Mouse (Mus musculus) hindbrain, embryonic 13.5 days (tissue): Measurements from ENCODE around the gene Phc1. TPM values are rescaled to one million over a fixed set of nuclear protein-coding genes. Genes with fewer than 3 reads are reported as not detected.
"Not testable (repeated sequence)": the region's sequence is repeated elsewhere in the genome, so short reads cannot be mapped to it uniquely, and the experiment has no call there.

Experiments
- ATAC-seq: fragments of 200-750 bp; cut with Nextera tagmentation; 2 replicates; pipeline ENCODE4 v1.8.0; 2017; ENCODE audit warnings: moderate TSS enrichment; ENCODE audit not compliant: low FRiP score
- H3K27ac ChIP-seq: fragments of 300-500 bp; sonication (generic); 2 replicates; pipeline ENCODE4 v1.5.1; 2015; ENCODE audit warnings: inconsistent platforms, mild to moderate bottlenecking, moderate library complexity
- H3K27me3 ChIP-seq: fragments of 300-500 bp; sonication (generic); 2 replicates; pipeline ENCODE4 v1.6.1; 2015; ENCODE audit warnings: mild to moderate bottlenecking, inconsistent platforms
- H3K36me3 ChIP-seq: fragments of 300-500 bp; sonication (generic); 2 replicates; pipeline ENCODE4 v1.6.1; 2015; ENCODE audit warnings: mild to moderate bottlenecking, inconsistent platforms
- H3K4me1 ChIP-seq: fragments of 300-500 bp; sonication (generic); replicated peaks from 2 replicates; pipeline ENCODE4 v1.6.1; 2015; ENCODE audit warnings: inconsistent platforms
- H3K4me2 ChIP-seq: fragments of 300-500 bp; sonication (generic); 2 replicates; pipeline ENCODE4 v1.6.1; 2015; ENCODE audit warnings: inconsistent platforms, mild to moderate bottlenecking, moderate library complexity
- H3K4me3 ChIP-seq: fragments of 300-500 bp; sonication (generic); 2 replicates; pipeline ENCODE4 v1.5.1; 2015; ENCODE audit warnings: mild to moderate bottlenecking, inconsistent platforms
- H3K9ac ChIP-seq: fragments of 300-500 bp; sonication (generic); 2 replicates; pipeline ENCODE4 v1.6.1; 2015; ENCODE audit warnings: mild to moderate bottlenecking, inconsistent platforms
- H3K9me3 ChIP-seq: fragments of 300-500 bp; sonication (generic); 2 replicates; pipeline ENCODE4 v1.6.1; 2016; ENCODE audit warnings: inconsistent platforms
- WGBS: fragments of 180-500 bp; shearing (Covaris S2); methylation state at CpG from one replicate; pipeline ENCODE4 v1.1.7; 2015; 5-methylcytosine and 5-hydroxymethylcytosine counted together
- polyA plus RNA-seq: library from polyadenylated mRNA; unstranded; fragments of >200 nt; fragmentation: Nextera tagmentation; extraction: Ambion mirVana; gene quantifications from 2 replicates; pipeline ENCODE4 v1.2.1, GENCODE M21; 2015

The Phc1 gene
- 32.9 and 35.5 TPM in 2 replicates for polyA plus RNA-seq

DNA sequence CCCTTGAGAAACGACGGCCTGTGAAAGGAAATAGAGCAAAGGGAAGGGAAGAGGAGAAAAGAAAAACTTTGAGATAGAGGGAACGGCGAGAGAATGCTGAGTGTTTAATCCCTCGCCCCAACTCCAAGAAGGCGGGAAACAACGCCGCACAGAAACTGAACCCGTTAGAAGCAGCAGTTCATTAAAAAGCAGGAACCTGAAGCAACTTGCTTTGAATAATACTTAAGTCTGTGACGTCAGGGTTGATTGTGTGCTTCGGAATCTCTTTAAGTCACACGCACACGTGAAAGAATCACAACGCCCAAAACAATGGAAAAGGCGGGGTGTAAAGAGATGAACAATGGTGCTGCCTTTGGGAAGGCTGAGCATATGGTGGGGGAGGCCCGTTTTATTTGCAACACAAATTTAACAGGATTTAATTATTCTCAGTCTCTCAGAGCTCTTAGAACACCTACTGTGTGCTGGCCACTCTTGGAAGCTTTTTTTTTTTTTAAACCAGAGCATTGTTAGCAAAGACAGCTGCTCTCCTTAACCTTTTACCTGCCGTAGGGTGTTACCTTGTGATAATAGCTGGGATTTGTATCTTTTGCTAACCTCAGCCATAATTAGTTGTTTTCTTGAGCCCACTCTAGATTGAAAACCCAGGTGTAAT is at the start of gene Phc1:
Gene Phc1 (minus strand): TSS at position 213 of the 652 bp plus-strand sequence.
- peaks cover 27% of the 10 kb centered on the region for H3K4me1 ChIP-seq
- WGBS, result under 1% methylated on average over 17 of the region's 17 CpGs
- peak within 1 kb of the TSS; percentile 98 for H3K27ac ChIP-seq
- H3K9me3 ChIP-seq, result no peaks in the 10 kb centered on the region
- H3K4me2 ChIP-seq, result peak within 1 kb of the TSS; percentile 79
- peak within 1 kb of the TSS; percentile 69 for H3K4me3 ChIP-seq
- H3K9ac ChIP-seq, result peak within 1 kb of the TSS; percentile 85
- H3K27me3 ChIP-seq, result no peaks in the 10 kb centered on the region
- peak; percentile 61 for ATAC-seq
- peaks cover 6% of the 10 kb centered on the region; the same call in 1 of the 2 replicates for H3K36me3 ChIP-seq

DNA sequence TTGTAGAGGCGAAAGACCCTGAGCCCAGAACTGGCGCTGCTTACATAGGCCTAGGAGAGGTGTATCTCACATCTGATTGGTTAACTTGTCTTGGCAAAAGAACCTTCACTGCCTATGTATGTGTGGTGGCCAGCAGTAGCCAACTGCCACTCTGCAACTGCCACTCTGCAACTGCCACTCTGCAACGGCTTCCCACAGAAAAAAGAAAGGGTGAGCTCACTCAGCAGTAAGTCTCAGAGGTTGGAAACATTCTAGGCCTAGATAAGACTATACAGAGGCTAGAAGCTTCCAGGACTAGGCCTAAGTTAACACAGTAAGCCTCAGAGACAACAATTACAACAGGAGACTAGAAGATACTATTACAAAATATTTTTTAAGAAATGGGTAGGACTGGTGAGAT is 49.6 kb upstream of the Phc1 start:
- not testable (repeated sequence) for H3K9ac ChIP-seq, H3K9me3 ChIP-seq, H3K27me3 ChIP-seq, H3K36me3 ChIP-seq, ATAC-seq, H3K4me3 ChIP-seq, H3K27ac ChIP-seq, H3K4me2 ChIP-seq, H3K4me1 ChIP-seq
- WGBS, result 82% methylated on average over 3 of the region's 3 CpGs

DNA sequence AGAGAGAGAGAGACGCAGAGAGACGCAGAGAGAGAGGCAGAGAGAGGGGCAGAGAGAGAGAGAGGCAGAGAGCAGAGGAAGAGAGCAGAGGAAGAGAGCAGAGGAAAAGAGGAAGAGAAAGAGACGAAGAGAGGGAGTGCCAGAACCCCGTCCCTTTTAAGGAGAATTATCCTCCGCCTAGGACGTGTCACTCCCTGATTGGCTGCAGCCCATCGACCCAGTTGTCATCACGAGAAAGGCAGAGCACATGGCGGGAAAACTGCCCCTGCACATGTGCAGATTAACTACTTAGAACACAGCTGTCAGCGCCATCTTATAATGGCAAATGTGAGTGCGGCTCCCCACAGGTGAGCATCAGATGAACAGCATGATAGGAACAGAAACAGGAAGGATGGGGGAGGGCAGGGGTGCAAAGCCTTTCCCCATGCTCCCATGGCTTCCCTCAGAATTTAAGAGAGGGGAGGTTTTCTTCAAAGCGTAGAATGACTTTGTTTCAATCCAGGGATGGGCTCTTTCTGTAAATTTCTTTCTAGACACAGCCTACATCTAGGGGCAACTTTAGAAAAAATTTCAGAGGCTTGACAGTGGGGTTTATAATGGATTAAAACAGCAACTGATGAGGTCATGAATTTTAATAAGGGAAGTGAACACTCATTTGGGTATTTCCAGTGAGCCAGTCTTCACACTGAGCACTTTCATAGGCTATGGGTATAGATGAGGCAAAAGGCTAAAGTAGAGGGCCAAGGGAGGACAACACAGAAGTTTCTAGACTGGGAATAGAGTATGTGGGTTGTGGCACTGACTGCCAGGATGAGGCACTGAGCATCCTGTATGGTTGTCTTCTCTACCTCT is 47.0 kb upstream of the Phc1 start:
- H3K27ac ChIP-seq, H3K9ac ChIP-seq, H3K4me1 ChIP-seq, H3K4me2 ChIP-seq, H3K4me3 ChIP-seq, H3K9me3 ChIP-seq, ATAC-seq, H3K36me3 ChIP-seq, H3K27me3 ChIP-seq: not testable (repeated sequence)
- 87% methylated on average over 12 of the region's 12 CpGs for WGBS

DNA sequence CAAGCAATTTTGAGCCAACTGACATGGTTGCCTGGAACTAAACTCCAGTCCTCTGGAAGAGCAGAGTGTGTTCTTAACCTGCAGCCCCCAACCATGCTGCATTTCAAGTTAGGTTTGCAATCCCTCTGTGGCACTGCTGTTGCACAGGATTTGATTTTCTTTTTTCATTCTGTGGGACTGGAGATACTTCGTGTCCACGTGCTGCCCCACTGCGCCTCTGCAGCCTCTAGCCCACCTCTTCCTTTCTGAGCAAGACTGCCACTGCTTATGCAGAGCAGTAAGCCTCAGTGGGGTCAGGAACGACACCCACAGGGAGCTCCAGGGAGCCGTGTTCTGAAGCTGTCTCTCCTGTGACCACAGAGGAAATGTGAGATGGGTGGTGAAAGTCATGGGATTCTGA is 45.4 kb upstream of the Phc1 start:
- no peaks in the 10 kb centered on the region for H3K9me3 ChIP-seq
- no peak overlapping the region for H3K9ac ChIP-seq
- ATAC-seq, result no peak
- H3K4me1 ChIP-seq, result no peaks in the 10 kb centered on the region
- H3K27me3 ChIP-seq, result no peaks in the 10 kb centered on the region
- no peak overlapping the region for H3K4me3 ChIP-seq
- 77% methylated on average over 5 of the region's 5 CpGs for WGBS
- H3K27ac ChIP-seq, result no peak overlapping the region
- no peaks in the 10 kb centered on the region for H3K36me3 ChIP-seq
- H3K4me2 ChIP-seq, result no peak overlapping the region

DNA sequence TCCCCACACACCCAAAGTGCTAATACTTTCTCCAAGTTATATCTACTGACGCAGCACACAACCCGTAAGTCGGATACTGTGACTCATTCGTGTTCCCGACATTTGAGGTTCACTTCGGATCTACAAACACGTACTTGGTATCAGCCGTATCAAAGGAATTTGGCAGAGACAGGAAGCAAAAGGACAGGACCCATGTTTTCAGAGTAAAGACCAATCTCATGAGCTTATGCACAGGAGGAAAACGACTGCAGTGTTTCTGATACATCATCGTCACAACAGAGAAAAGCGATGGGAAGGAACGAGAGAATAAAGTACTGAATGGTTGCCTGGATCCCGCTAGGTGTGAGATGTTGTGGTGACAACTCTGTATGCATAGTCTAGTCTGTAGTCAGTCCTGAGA is 44.5 kb upstream of the Phc1 start:
- 92% methylated on average over 13 of the region's 13 CpGs for WGBS
- no peak overlapping the region for H3K4me2 ChIP-seq
- H3K4me3 ChIP-seq, result no peak overlapping the region
- no peak overlapping the region for H3K9ac ChIP-seq
- no peak for ATAC-seq
- H3K27me3 ChIP-seq, result no peaks in the 10 kb centered on the region
- H3K4me1 ChIP-seq, result no peaks in the 10 kb centered on the region
- no peak overlapping the region for H3K27ac ChIP-seq
- no peaks in the 10 kb centered on the region for H3K9me3 ChIP-seq
- no peaks in the 10 kb centered on the region for H3K36me3 ChIP-seq

DNA sequence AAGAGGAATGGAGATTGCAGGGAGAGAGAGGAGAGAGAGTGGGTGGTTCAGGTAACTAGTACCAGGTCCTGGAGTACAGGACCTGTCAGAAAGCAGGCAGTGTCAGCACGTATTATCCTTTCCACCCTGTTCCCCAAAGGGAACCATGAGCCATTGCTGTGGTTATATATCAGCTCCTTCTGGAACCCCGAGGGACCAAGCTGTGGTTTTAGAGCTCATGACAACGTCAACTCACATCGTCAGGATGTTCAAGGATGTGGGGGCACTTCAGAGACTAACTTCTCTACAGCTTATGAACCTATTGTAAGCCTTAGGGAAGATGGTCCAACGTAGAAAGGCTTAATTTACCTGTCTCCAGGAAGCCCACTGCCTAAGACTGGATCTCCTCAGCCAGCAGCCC is 42.9 kb upstream of the Phc1 start:
- H3K36me3 ChIP-seq, result no peaks in the 10 kb centered on the region
- no peak overlapping the region for H3K4me2 ChIP-seq
- no peak overlapping the region for H3K27ac ChIP-seq
- H3K4me1 ChIP-seq, result no peaks in the 10 kb centered on the region
- H3K4me3 ChIP-seq, result no peak overlapping the region
- H3K27me3 ChIP-seq, result no peaks in the 10 kb centered on the region
- no peak overlapping the region for H3K9ac ChIP-seq
- ATAC-seq, result no peak
- WGBS, result 84% methylated on average over 5 of the region's 5 CpGs
- no peaks in the 10 kb centered on the region for H3K9me3 ChIP-seq

DNA sequence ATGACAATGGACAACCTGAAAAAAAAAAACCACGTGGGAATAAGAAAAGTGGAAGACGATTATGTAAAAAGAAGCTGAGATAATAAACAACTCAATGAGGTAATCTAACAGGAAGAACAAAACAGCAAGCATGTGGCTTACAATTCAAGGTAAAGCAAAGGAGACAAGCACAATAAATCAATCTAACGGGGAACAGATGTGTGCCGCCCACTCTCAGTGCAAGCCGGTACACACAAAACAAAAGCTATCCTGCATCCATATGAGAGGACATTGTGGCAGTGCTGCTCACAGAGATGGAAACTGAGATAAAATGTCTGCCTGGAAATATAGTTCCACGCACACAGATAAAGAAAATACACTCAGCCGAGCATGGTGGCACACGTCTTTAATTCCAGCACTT is 41.7 kb upstream of the Phc1 start:
- Histone ChIP-seq H3K27me3 (no peaks in the 10 kb centered on the region), H3K27ac (no peak overlapping the region), H3K4me3 (no peak overlapping the region), H3K36me3 (no peaks in the 10 kb centered on the region), H3K9ac (no peak overlapping the region), H3K4me1 (no peaks in the 10 kb centered on the region), H3K9me3 (no peaks in the 10 kb centered on the region), H3K4me2 (no peak overlapping the region)
- 74% methylated on average over 8 of the region's 8 CpGs for WGBS
- ATAC-seq, result no peak

DNA sequence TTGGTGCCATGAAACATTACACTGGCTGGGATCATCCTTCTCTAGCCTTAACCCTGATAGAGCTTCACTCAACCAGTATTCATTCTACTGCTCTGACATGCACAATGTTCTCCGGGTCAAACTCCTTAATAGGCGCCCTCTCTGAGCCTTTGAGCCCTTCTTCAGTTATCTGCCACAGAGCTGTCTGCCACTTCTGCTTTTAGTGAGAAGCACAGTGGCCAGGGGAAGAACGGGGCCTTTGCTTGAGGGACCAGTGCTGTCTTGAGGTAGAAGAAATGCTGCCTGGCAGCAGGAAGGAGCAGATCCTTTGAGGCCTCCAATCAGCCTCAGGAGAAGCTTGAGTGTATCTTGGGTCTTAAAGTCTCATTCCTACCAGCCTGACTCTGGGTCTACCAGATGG is 27.9 kb upstream of the Phc1 start:
- Histone ChIP-seq H3K27me3 (no peaks in the 10 kb centered on the region), H3K36me3 (no peaks in the 10 kb centered on the region), H3K9me3 (no peaks in the 10 kb centered on the region; the same call in 1 of the 2 replicates), H3K4me3 (no peak overlapping the region), H3K4me1 (no peaks in the 10 kb centered on the region), H3K4me2 (no peak overlapping the region), H3K27ac (no peak overlapping the region), H3K9ac (no peak overlapping the region)
- no peak for ATAC-seq
- 90% methylated on average over 3 of the region's 3 CpGs for WGBS

DNA sequence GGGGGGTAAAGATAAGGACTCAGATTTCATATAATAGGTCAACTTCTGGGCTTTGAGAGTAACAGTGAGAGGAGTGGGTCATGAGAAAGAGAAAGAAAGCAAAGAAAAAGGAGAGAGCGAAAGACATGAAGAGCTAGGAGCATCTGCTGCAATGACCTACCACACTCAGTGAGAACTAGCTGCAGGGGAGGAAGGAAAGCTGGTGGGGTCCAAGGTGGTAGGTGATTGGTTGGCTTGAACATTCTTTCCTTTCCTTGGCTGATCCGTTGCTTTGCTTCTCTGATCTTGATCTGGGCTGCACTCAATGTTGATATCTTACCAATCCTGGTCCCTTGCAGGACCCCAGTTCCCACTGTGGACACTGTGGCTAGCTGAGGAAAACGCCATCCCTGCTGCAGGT is 26.6 kb upstream of the Phc1 start:
- WGBS, result 51% methylated on average over 3 of the region's 3 CpGs
- no peak overlapping the region for H3K9ac ChIP-seq
- no peak overlapping the region for H3K4me3 ChIP-seq
- H3K36me3 ChIP-seq, result no peaks in the 10 kb centered on the region
- H3K9me3 ChIP-seq, result no peaks in the 10 kb centered on the region; the same call in 1 of the 2 replicates
- no peak overlapping the region for H3K27ac ChIP-seq
- no peaks in the 10 kb centered on the region for H3K4me1 ChIP-seq
- no peak for ATAC-seq
- H3K27me3 ChIP-seq, result no peaks in the 10 kb centered on the region
- H3K4me2 ChIP-seq, result no peak overlapping the region

DNA sequence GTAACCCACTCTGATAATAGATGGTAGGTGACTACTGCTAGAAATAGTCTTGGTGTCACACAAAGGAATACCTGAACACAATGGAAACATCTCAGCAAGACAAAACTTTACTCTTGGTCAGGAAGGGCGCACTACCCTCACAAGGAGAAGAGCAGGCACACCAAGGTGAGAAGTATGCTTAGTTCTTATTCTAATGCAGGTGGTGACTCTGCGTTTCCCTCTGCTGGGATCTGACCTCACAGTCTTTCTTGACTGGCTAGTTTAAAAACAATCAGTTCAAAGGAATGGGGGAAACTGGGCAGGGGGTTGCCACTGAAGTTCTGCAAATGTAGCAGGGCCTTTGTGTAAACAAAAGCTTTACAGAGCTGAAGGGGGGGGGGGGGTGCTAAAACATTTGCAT is 25.9 kb upstream of the Phc1 start:
- H3K36me3 ChIP-seq, result no peaks in the 10 kb centered on the region
- H3K4me2 ChIP-seq, result no peak overlapping the region
- no peaks in the 10 kb centered on the region for H3K4me1 ChIP-seq
- H3K27me3 ChIP-seq, result no peaks in the 10 kb centered on the region
- WGBS, result 33% methylated on average over 2 of the region's 2 CpGs
- no peak overlapping the region for H3K4me3 ChIP-seq
- ATAC-seq, result no peak
- no peaks in the 10 kb centered on the region; the same call in 1 of the 2 replicates for H3K9me3 ChIP-seq
- H3K9ac ChIP-seq, result no peak overlapping the region
- H3K27ac ChIP-seq, result no peak overlapping the region

DNA sequence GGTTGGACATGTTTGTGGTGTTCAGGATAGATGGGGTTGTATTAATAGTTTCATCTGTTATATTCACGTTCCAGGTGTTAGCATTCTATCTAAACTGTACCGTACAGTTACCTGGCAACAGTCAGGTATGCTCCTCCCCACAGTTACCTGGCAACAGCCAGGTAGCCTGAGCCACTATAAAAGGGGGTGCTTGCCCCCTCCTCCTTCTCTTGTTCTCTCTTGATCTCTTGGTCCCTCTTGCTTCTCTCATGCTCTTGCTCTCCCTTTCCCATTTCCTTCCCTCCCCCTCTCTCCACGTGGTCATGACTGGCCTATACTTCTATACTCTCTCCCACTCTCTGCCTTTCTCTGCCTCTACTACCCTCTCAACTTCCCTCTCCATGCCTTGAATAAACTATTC is 25.3 kb upstream of the Phc1 start:
- no peaks in the 10 kb centered on the region for H3K4me1 ChIP-seq
- H3K9me3 ChIP-seq, result no peaks in the 10 kb centered on the region; the same call in 1 of the 2 replicates
- H3K9ac ChIP-seq, result no peak overlapping the region
- no peak overlapping the region for H3K27ac ChIP-seq
- ATAC-seq, result no peak
- H3K27me3 ChIP-seq, result no peaks in the 10 kb centered on the region
- H3K36me3 ChIP-seq, result no peaks in the 10 kb centered on the region
- no peak overlapping the region for H3K4me3 ChIP-seq
- H3K4me2 ChIP-seq, result no peak overlapping the region
- 51% methylated on average over 3 of the region's 3 CpGs for WGBS

DNA sequence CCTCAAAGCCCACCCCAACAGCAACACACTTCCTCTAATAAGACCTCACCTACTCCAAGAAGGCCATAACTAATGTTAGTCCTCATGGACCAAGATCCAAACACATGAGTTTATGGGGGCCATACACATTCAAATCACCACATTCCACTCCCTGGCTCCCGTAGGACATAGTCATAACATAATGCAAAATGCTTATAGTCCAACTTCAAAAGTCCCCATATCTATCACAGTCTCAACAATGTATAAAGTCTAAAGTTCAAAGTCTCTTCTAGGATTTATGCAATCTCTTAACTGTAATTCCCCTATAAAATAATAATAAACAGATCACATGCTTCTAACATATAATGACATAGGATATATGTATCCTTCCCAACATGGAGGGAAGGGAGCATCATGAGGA is 16.7 kb upstream of the Phc1 start:
- Histone ChIP-seq H3K27me3 (no peaks in the 10 kb centered on the region), H3K9me3 (no peaks in the 10 kb centered on the region; the same call in 1 of the 2 replicates), H3K27ac (no peak overlapping the region), H3K4me3 (no peak overlapping the region), H3K4me1 (no peaks in the 10 kb centered on the region), H3K9ac (no peak overlapping the region), H3K4me2 (no peak overlapping the region), H3K36me3 (no peaks in the 10 kb centered on the region)
- 94% methylated on average over 1 of the region's 1 CpGs for WGBS
- ATAC-seq, result no peak

DNA sequence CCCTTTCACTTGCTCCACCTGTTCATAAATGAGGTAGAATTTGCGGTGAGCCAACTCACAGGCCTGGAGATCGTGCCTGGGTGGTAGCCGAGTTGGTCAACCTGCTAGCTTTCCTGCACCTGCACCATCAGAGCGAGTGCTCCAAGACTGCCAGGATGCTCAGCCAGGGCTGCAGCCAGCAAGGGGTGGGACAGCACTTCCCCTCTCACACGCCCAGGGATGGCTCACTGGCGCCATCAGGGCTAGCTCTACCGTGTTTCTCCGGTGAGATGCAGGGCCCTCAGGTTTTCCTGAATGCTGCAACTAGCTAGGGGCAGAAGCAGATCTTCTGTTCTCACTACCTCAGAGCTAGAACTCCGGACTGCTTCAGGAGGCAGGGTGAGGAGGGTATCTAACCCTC is 15.5 kb upstream of the Phc1 start:
- Histone ChIP-seq H3K9me3 (no peaks in the 10 kb centered on the region; the same call in 1 of the 2 replicates), H3K27me3 (no peaks in the 10 kb centered on the region), H3K4me2 (no peak overlapping the region), H3K9ac (no peak overlapping the region), H3K27ac (no peak overlapping the region), H3K4me1 (no peaks in the 10 kb centered on the region), H3K4me3 (no peak overlapping the region), H3K36me3 (no peaks in the 10 kb centered on the region)
- ATAC-seq, result no peak
- WGBS, result 66% methylated on average over 9 of the region's 9 CpGs
